Mouse (Mus musculus) left cerebral cortex, adult 18-20 months (tissue): ENCODE results near the gene Spock2. TPM values are rescaled to one million over a fixed set of nuclear protein-coding genes. Genes with fewer than 3 reads are reported as not detected.
"Not testable (repeated sequence)": the region's sequence is repeated elsewhere in the genome, so short reads cannot be mapped to it uniquely, and the experiment has no call there.

Source experiments
- DNase-seq, 2 experiments: peaks; one replicate each; pipeline ENCODE4 v3.0.0; 2021 to 2022; ENCODE audit warnings: low spot score in 2 of 2, mixed read lengths in 1 of 2
- total RNA-seq, 2 experiments: library from RNA; stranded (reverse); gene quantifications; 2 replicates each; pipeline ENCODE4 v1.2.3; 2021

The Spock2 gene
- total RNA-seq, 2 experiments from 2014 or later: 536 to 539 TPM

GRCm38 (mm10) chr10:60107448-60107847, 1.4 kb downstream of the Spock2 start:
- peak; percentile 48 to 52 for DNase-seq

- DNase-seq: peak in 1 of 2 experiments; percentile 45
Observed at GRCm38 (mm10) chr10:60108321-60109111, 2.5 kb downstream of the Spock2 start.

GRCm38 (mm10) chr10:60109336-60109735, 3.3 kb downstream of the Spock2 start:
- DNase-seq: no peak

GRCm38 (mm10) chr10:60109989-60110388, 4.0 kb downstream of the Spock2 start:
- DNase-seq: no peak

GRCm38 (mm10) chr10:60110908-60111475, 5.0 kb downstream of the Spock2 start:
- DNase-seq: peak in 1 of 2 experiments; percentile 36

GRCm38 (mm10) chr10:60113965-60114690, 8.1 kb downstream of the Spock2 start:
- no peak for DNase-seq

- DNase-seq: peak; percentile 74 to 79
Observed at GRCm38 (mm10) chr10:60115345-60116185, 9.5 kb downstream of the Spock2 start.

- DNase-seq: no peak
Observed at GRCm38 (mm10) chr10:60116997-60117396, 11.0 kb downstream of the Spock2 start.

- DNase-seq: no peak
Observed at GRCm38 (mm10) chr10:60118464-60118863, 12.4 kb downstream of the Spock2 start.

- DNase-seq: peak; percentile 63 to 79
Observed at GRCm38 (mm10) chr10:60120630-60121029, 14.6 kb downstream of the Spock2 start.

- DNase-seq: no peak
Observed at GRCm38 (mm10) chr10:60124078-60124477, 18.1 kb downstream of the Spock2 start.

GRCm38 (mm10) chr10:60125529-60126327, 19.7 kb downstream of the Spock2 start:
- DNase-seq: no peak

- no peak for DNase-seq
Observed at GRCm38 (mm10) chr10:60128287-60128686, 22.3 kb downstream of the Spock2 start.

- no peak for DNase-seq
Observed at GRCm38 (mm10) chr10:60130504-60130903, 24.5 kb downstream of the Spock2 start.

GRCm38 (mm10) chr10:60133501-60133900, 27.5 kb downstream of the Spock2 start:
- no peak for DNase-seq

- no peak for DNase-seq
Observed at GRCm38 (mm10) chr10:60134201-60134600, 28.2 kb downstream of the Spock2 start.

GRCm38 (mm10) chr10:60136010-60136409, 30.0 kb downstream of the Spock2 start:
- DNase-seq: not testable (repeated sequence)

- no peak for DNase-seq
Observed at GRCm38 (mm10) chr10:60136935-60137334, 30.9 kb downstream of the Spock2 start.

GRCm38 (mm10) chr10:60138680-60139079, 32.7 kb downstream of the Spock2 start:
- no peak for DNase-seq

- DNase-seq: no peak
Observed at GRCm38 (mm10) chr10:60140751-60141150, 34.7 kb downstream of the Spock2 start.
